Mouse (Mus musculus) ovary, postnatal 10 days (tissue): ENCODE measurements around the gene Lao1.

Experiments
- DNase-seq: peaks from one replicate; pipeline ENCODE4 v3.0.0; 2022; ENCODE audit warnings: low spot score

Gene Lao1

GRCm38 (mm10) chr4:119015557-119015956 is 54.2 kb downstream of the Lao1 start:
- DNase-seq: no peak

GRCm38 (mm10) chr4:119017078-119017477 is 55.7 kb downstream of the Lao1 start:
- DNase-seq: no peak
